Mouse (Mus musculus): ENCODE measurements at regions not wholly inside any gene's neighbourhood (a gene's known extent, or its start where the extent isn't known, plus 50 kb on each side); places are given as distances from the start of the nearest gene placed in this dataset.
A peak's percentile ranks its signal among the peaks of the same experiment; 100 is the strongest.

DNA sequence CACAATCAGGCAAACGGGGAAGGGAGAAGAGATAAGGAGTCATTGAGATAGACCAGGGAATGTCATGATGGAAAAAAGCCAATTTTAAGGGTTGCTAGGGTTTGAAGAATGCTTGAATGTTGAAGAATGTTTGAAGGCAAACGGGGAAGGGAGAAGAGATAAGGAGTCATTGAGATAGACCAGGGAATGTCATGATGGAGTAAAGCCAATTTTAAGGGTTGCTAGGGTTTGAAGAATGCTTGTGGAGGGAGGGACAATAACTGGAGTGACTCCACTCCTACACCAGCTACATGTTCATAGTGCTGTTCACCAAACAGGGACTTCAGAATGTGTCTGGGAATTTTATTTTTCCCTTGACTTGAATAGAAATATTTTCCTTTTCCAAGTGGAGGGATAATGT, 476.0 kb upstream of the Klf4 start:
- Histone ChIP-seq H3K4me3 (no peak overlapping the region), H3K27ac (no peak overlapping the region)
- no peak for TF ChIP-seq CTCF (IDR thresholded peaks at IDR 0.05)
- no peak for DNase-seq (ENCODE audit: extremely low spot score in 1 of 2, low spot score in 2 of 2)
- intact Hi-C loops (cut with DNase I), result no loop called here

DNA sequence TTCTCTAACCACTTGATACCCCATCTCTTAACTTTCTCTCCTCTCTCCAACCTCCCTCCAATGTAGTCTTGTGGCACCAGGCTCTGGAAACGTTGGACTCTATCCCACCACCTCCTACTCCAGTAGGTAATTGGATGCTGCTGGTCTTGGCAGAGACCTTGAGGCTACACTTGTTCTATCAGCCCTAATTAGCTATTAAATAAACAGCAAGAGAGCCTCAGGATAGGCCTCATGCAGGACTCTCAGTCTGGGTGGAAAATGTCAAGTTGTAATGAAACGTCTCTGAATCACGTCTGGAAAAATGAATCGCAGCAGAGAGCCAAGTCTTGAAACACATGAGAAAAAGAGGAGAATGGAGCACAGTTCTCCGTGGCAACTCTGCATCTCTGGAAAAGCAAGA, 472.0 kb upstream of the Klf4 start:
- intact Hi-C loops (cut with DNase I), result no loop called here
- no peak overlapping the region for H3K27ac ChIP-seq
- no peak for TF ChIP-seq CTCF (IDR thresholded peaks at IDR 0.05)
- no peak for DNase-seq (ENCODE audit: extremely low spot score in 1 of 2, low spot score in 2 of 2)
- H3K4me3 ChIP-seq, result no peak overlapping the region

DNA sequence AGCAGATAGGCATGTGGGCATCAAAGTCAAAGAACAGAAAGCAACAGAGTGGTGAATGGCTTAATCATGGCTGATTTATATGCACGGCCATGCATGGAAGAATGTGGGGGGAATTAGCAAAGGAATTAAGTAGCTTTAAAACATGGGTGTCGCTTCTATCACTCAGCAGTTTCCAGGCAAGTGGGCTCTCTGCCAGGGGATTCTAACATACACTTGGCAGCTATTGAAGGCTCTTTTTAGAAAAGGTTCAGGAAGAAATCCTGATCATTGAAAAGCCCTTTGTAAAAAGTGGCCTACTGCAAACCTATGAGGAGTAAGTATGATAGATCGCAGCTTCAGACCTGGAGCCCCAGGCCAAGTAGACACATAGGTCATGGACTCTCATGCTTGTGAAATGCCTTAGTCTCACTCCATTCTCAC, 469.1 kb upstream of the Klf4 start:
- H3K4me3 ChIP-seq, result no peak overlapping the region
- TF ChIP-seq CTCF (IDR thresholded peaks at IDR 0.05), result no peak
- H3K27ac ChIP-seq, result no peak overlapping the region
- intact Hi-C loops (cut with DNase I), result no loop called here
- no peak for DNase-seq (ENCODE audit: extremely low spot score in 1 of 2, low spot score in 2 of 2)

DNA sequence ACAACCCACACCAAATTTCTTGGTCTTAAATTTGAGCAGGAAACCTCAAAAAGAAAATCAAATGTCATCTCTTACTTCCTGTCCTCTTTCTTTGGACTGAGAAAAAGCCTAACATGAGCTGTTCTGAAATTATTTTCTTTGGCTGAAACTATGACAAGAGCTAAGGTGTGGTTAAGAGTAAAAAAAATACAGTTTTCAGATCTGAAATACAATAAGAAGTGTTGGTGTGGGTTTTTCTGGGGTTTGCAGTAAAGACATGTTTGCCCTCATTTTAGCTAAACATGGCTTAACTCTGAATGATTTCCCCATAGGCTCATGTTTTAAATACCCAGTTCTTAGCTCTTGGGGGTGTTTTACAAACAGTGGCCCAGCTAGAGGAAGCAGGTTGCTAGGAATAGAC, 451.8 kb upstream of the Klf4 start:
- intact Hi-C loops (cut with DNase I), result no loop called here
- DNase-seq (ENCODE audit: extremely low spot score in 1 of 2, low spot score in 2 of 2), result no peak

DNA sequence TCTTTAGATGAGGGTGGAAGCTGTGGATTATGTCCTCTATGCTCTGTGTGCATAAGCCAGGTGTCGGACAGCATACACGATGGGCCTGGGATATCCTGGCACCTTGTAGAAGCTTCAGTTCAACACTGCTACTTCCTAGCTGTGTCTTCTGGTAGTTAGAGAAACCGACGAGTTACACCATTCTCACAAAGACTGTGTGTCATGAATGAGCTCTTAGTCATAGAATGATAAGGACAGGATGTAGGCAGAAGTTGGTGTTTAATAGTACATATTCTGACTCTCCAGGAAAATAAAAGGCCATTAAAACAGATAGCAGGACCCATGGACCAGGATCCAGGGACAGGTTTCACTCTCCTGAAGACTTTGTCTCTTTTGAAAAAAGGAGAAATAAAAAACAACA, 446.3 kb upstream of the Klf4 start:
- intact Hi-C loops (cut with DNase I), result no loop called here
- TF ChIP-seq CTCF (IDR thresholded peaks at IDR 0.05), result no peak
- H3K27ac ChIP-seq, result no peak overlapping the region
- DNase-seq (ENCODE audit: extremely low spot score in 1 of 2, low spot score in 2 of 2), result no peak
- no peak overlapping the region for H3K4me3 ChIP-seq

More for the DNA sequence above, 451.8 kb upstream of the Klf4 start:
- H3K4me3 ChIP-seq, result no peak overlapping the region
- H3K27ac ChIP-seq, result no peak overlapping the region
- TF ChIP-seq CTCF (IDR thresholded peaks at IDR 0.05), result no peak

DNA sequence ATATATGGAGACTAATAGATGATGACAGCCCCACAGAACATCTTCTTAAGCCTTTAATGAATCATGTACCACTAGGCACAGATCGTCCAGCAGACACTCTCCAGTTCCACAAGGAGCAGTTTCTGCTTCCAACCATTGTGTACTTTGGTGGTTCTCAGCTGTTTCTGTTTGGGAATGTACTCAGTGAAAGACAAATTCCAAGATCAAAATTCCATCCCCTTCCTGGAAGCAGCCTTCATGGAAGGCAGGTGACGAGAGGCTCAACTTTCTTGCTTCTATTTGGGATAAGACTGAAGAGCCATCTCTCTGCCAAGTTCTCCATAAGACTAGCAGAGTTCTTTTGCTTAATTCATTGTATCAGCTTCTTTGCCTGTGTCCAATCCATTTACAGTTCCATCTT, 444.0 kb upstream of the Klf4 start:
- intact Hi-C loops (cut with DNase I), result no loop called here
- no peak overlapping the region for H3K27ac ChIP-seq
- TF ChIP-seq CTCF (IDR thresholded peaks at IDR 0.05), result no peak

DNA sequence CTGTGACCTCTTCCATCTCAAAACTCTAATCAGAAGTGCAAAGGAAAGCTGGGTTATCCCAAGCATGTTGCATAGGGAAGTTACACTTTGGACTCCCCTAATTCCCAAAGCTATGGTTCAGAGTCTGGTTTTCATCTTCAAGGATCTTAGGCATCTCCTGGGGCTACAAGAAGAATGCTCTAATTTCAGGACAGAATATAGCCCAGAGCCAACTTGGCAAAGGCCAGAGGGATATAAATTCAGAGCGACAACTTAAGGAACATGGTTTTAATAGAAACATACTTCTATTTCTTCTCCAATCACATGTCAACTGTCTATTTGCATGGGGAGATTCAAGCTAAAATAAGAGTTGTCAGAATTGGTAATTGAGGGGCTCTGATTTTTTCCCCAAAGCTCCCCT, 441.4 kb upstream of the Klf4 start:
- no peak overlapping the region for H3K4me3 ChIP-seq

More for the DNA sequence above, 444.0 kb upstream of the Klf4 start:
- no peak overlapping the region for H3K4me3 ChIP-seq
- no peak for DNase-seq (ENCODE audit: extremely low spot score in 1 of 2, low spot score in 2 of 2)

DNA sequence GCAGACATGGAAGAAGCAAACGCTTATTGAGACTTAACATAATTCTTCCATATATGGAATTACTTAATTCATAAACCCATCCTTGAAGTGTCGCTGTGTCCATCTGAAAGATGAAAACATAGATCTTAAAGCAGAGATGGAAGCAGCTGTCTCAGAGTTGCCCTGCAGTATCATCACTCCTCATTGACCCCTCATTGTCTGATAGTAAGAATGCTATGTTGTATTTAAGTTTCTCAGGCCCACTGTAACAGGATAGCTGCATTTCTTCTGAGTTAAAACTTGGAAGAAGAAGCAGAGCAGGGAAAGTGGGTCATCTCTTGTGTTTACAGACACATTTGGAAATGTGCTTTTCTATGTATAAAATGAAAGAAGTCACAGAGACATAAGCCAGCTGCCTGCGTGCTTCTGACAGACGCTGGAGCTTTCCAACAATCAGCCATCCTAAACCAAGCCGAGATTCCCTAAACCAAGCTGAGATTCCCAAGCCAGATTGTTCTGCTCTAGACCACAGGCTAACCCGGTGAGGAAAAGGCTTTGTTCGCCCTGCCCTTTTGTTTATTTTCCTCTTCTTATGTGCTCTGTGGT, 440.1 kb upstream of the Klf4 start:
- no peak for TF ChIP-seq CTCF (IDR thresholded peaks at IDR 0.05)
- intact Hi-C loops (cut with DNase I), result no loop called here
- peak in 1 of 2 experiments; percentile 13 for DNase-seq (ENCODE audit: extremely low spot score in 1 of 2, low spot score in 2 of 2)
- no peak overlapping the region for H3K27ac ChIP-seq
- H3K4me3 ChIP-seq, result no peak overlapping the region

More for the DNA sequence above, 441.4 kb upstream of the Klf4 start:
- DNase-seq (ENCODE audit: extremely low spot score in 1 of 2, low spot score in 2 of 2), result no peak
- intact Hi-C loops (cut with DNase I), result no loop called here
- TF ChIP-seq CTCF (IDR thresholded peaks at IDR 0.05), result no peak
- H3K27ac ChIP-seq, result no peak overlapping the region

DNA sequence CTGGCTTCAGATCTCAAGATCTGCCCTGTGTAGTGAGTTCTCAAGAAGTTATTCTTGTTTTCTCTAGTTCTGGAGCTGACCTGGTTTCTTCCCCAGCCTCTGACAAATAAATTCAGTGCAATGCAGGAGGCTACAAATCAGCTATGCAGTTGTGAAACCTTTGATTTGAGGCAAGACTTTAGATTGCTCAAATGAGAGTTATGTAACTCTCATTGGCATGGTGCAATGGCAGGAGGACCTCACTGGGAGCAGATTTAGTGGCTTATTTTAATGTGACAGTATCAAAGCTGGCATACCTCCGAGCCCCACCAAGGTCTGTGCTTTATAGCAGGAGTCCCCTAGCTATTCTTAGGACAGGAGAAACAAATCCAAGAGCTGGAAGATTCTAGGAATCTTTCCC, 427.8 kb upstream of the Klf4 start:
- Histone ChIP-seq H3K27ac (no peak overlapping the region), H3K4me3 (no peak overlapping the region)
- intact Hi-C loops (cut with DNase I), result no loop called here
- TF ChIP-seq CTCF (IDR thresholded peaks at IDR 0.05), result no peak
- no peak for DNase-seq (ENCODE audit: extremely low spot score in 1 of 2, low spot score in 2 of 2)

DNA sequence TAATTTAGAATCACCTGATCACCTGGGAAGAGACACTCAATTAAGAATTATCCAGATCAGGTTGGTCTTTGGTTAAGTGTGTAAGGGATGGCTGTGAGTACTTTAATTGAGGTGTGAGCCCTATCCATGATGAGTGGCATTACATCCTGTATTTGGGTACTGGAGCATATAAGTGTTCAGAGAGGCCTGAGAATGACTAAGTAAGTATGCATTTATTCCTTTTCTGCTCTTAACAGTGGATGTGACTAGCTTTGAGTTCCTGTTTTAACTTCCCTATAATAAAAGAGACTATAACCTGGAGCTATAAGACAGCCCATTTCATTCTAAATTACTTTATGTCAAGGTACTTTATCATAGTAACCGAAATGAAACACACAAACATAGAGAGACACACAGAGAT, 421.4 kb upstream of the Klf4 start:
- Histone ChIP-seq H3K27ac (no peak overlapping the region), H3K4me3 (no peak overlapping the region)
- no peak for DNase-seq (ENCODE audit: extremely low spot score in 1 of 2, low spot score in 2 of 2)
- intact Hi-C loops (cut with DNase I), result no loop called here
- TF ChIP-seq CTCF (IDR thresholded peaks at IDR 0.05), result no peak

DNA sequence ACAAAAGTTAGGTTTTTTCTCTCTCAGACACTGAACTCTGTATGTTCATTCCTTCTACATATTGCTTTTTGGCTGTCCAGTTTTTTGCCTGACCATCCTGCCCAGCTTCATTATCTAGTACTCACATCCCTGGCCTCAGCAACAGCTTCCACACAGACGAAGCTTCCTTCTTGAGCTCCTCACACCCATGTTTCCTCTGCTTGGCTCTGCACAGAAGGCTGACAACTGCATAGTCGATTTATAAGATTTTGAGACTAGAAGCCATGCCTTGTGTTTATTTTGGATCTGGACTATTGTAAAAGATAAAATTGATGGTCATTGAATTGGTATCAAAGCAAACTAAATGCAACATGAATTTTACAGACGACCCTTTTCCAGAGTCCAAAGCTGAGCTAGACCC, 420.0 kb upstream of the Klf4 start:
- Histone ChIP-seq H3K27ac (no peak overlapping the region), H3K4me3 (no peak overlapping the region)
- intact Hi-C loops (cut with DNase I), result no loop called here
- no peak for DNase-seq (ENCODE audit: extremely low spot score in 1 of 2, low spot score in 2 of 2)
- no peak for TF ChIP-seq CTCF (IDR thresholded peaks at IDR 0.05)

DNA sequence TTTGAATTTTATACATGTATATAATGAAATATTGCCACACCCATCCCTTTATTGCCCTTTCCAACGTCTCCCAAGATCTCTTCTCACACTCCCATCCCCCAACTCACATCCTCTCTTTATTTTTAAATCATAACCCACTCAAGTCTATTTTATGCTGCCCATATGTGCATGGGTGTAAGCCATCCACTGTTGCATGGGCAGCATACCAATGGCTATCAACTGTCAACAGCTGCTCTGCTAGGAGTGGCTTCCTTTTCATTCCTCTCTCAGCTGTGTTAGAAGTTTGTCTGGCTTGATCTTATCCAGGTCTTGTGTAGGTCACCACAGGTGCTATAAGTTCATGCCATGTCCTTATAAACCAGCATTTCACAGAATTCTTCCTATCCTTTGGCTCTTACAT, 409.2 kb upstream of the Klf4 start:
- Histone ChIP-seq H3K4me3 (no peak overlapping the region), H3K27ac (no peak overlapping the region)
- intact Hi-C loops (cut with DNase I), result no loop called here
- no peak for TF ChIP-seq CTCF (IDR thresholded peaks at IDR 0.05)
- DNase-seq (ENCODE audit: extremely low spot score in 1 of 2, low spot score in 2 of 2), result no peak

DNA sequence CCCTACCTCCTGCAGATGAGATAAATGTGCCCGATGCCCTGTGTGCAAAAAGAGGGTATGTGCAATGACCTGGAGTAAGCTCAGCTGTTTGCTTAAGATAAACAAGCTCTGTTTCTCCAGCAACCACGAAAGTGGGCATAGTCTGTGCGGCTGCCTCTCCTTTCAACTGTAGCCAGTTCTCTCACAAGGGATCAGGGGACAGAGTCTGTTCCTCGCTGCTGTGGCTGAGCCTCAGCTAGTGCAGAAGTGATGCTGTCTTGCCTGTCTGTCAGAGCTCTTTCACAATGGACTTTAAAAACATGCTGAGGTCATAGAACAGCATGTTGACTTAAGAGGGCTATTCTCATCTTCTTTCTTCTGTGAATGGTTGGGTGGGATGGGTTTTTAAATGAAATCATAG, 406.1 kb upstream of the Klf4 start:
- no peak for DNase-seq (ENCODE audit: extremely low spot score in 1 of 2, low spot score in 2 of 2)
- intact Hi-C loops (cut with DNase I), result no loop called here
- TF ChIP-seq CTCF (IDR thresholded peaks at IDR 0.05), result no peak
- H3K4me3 ChIP-seq, result no peak overlapping the region
- H3K27ac ChIP-seq, result no peak overlapping the region
